Mouse (Mus musculus): Measurements from ENCODE around the gene Pdilt. TPM values are rescaled to one million over a fixed set of nuclear protein-coding genes. Genes with fewer than 3 reads are reported as not detected.

Gene Pdilt
- not detected in 2 replicates for polyA plus RNA-seq (2012; ENCODE audit: low replicate concordance)

DNA sequence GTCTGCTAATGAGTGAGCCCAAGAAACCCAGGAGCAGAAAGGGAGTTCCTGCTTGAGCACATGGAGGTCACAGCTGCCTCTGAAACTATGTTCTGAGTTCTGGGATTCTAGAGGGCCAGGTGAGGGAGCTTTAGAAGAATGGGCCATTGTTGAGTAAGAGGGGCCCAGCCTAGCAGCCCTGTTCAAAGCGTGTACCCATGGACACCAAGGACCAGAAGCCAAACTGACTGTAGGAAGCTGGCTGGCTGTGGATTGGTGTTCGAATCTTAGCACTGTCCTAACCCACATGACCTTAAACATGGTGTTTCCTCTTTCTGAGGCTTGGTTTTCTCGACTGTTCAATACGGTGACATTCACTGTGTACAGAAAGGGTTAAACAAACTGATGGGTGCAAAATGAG lies at the start of gene Pdilt:
Pdilt (minus strand) TSS at position 101 of the 400 bp plus-strand sequence.

DNA sequence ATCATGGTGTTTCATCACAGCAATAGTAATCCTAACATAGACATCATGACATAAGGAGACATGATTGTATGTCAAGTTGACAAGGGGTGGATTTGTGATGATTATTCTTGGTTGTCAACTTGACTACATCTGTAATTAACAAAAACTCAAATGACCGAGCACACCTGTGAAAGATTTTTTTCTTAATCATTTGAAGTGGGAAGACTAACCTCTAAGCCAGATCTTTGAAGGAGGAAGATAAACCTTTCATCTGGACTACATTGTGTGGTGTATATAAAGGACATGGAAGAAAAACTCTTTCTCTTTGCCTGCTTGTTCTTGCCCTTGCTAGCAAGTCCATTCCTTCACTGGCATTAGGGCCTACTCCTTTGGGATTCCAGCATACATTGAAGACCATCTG lies 30.8 kb upstream of the Pdilt start, which contains the start of gene Acsm2:
Acsm2 (plus strand) TSS at position 301 of the 400 bp plus-strand sequence.

DNA sequence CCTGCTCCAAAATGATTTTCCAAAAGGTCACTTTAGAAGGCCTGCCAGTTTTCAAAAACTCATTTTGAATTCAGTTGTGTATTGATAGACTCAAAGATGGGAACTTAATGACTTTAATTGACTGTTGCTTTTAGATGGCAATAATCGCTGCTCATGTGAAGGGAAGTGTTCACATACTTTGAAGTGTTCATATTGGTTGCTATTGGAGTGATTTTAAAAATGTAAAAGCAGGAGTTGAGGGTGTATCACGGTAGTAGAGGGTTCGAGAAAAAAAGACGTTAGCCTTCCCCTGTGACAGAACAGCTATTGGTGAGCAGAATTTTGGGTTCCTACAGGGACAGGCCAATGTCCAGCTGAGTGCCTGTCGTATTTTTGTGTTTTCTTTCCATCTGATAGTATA lies 4.1 kb downstream of the Pdilt start, which contains the start of gene Acsm5:
Acsm5 (plus strand) TSS at position 301 of the 400 bp plus-strand sequence.

DNA sequence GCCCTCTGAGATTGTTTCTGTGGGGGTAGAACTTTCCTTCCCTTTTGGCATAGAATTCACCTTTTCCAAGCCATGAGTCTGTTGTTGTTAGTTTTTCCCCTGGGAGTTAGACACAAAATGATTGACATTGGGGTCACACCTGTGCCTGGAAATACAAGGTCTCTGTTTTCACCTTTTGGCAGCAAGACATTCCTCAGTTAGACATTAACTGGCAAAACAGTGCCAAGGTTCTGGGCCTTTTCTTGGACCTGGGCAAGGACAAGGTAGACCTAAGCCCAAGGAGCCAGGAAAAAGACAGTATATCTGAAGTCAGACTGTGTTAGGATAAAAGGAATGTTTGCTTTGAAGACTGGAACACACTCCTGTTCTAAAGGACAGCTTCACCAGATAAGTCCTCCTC lies 44.0 kb downstream of the Pdilt start, which contains the start of gene Umod:
Umod (minus strand) TSS at position 27 of the 400 bp plus-strand sequence.

DNA sequence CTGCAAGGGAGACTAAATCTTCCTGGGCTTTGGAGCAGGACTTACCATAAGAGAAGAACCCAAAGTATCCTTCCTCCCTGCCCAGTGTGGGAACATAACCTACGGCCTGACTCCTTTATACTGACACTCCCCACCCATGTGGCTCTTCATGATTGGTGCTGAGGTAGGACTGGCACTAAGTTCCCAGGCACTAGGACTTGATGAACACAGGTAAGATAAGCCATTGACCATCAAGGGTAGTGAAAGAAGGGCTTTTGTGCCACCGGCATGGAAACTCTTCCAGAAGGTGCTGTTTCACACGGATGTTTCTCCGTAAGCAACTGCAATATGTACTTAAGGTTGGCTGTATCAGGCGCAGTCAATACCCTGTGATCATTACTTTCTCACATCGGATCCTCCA lies 64.1 kb downstream of the Pdilt start, which contains the start of gene Gp2:
Gp2 (minus strand) TSS at position 101 of the 400 bp plus-strand sequence.

Other genes with a start within 250 kb of the Pdilt start
- gene Gp2, start 64.2 kb downstream of the Pdilt start, polyA plus RNA-seq (2012; ENCODE audit: low replicate concordance) = 0.10 and 0.13 TPM in 2 replicates
- not detected in 2 replicates for gene Umod, start 44.2 kb downstream of the Pdilt start, polyA plus RNA-seq (2012; ENCODE audit: low replicate concordance)
- gene Acsm5, start 4.0 kb downstream of the Pdilt start, polyA plus RNA-seq (2012; ENCODE audit: low replicate concordance) = not detected in 2 replicates
- not detected in 2 replicates for gene Acsm2, start 30.9 kb upstream of the Pdilt start, polyA plus RNA-seq (2012; ENCODE audit: low replicate concordance)
- not detected in 2 replicates for gene Acsm1, start 83.5 kb upstream of the Pdilt start, polyA plus RNA-seq (2012; ENCODE audit: low replicate concordance)
- gene Acsm4, start 166.5 kb upstream of the Pdilt start, polyA plus RNA-seq (2012; ENCODE audit: low replicate concordance) = not detected in 2 replicates
- gene Thumpd1, start 197.3 kb upstream of the Pdilt start, polyA plus RNA-seq (2012; ENCODE audit: low replicate concordance) = 21.2 and 42.4 TPM in 2 replicates
- not detected in 2 replicates for gene Acsm3, start 237.4 kb upstream of the Pdilt start, polyA plus RNA-seq (2012; ENCODE audit: low replicate concordance)